Mouse (Mus musculus): ENCODE results near the gene Pla2g2c.

Pla2g2c gene

GRCm38 (mm10) chr4:138752603-138753002 is 28.0 kb downstream of the Pla2g2c start:
- no peak for DNase-seq (ENCODE audit: low spot score in 2 of 2)

GRCm38 (mm10) chr4:138753608-138754007 is 29.0 kb downstream of the Pla2g2c start:
- DNase-seq (ENCODE audit: low spot score in 2 of 2), result no peak

GRCm38 (mm10) chr4:138754432-138754831 is 29.8 kb downstream of the Pla2g2c start:
- no peak for DNase-seq (ENCODE audit: low spot score in 2 of 2)

- no peak for DNase-seq (ENCODE audit: low spot score in 2 of 2)
Measured at GRCm38 (mm10) chr4:138755439-138755838, 30.8 kb downstream of the Pla2g2c start.

GRCm38 (mm10) chr4:138755983-138756382 is 31.4 kb downstream of the Pla2g2c start:
- no peak for DNase-seq (ENCODE audit: low spot score in 2 of 2)

- no peak for DNase-seq (ENCODE audit: low spot score in 2 of 2)
Measured at GRCm38 (mm10) chr4:138757416-138757815, 32.8 kb downstream of the Pla2g2c start, which contains the start of gene Pla2g2f. Pla2g2f (minus strand) TSS chr4:138757626.

- no peak for DNase-seq (ENCODE audit: low spot score in 2 of 2)
Measured at GRCm38 (mm10) chr4:138762266-138762665, 37.7 kb downstream of the Pla2g2c start.

DNA sequence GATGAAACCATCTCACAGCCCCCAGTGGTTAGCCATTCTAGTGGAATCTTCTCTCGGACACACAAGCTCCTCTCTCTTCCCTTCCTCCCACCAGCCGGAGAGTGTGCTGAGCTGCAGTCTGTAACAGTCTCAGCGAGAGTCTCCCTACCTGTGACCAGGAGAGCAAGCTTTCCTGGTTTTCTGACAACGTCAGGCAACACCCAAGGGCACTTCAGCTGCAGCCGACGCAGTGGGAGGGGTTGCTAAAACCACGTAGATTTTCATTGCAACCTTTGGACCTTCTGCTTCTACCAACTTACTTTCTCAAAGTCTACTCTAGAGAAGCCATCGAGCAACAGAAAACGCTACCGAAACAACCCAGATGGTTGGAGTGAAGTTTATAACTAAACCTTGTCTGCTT is 47.4 kb downstream of the Pla2g2c start:
- no peak for DNase-seq (ENCODE audit: low spot score in 2 of 2)

GRCm38 (mm10) chr4:138772386-138772785 is 47.8 kb downstream of the Pla2g2c start:
- DNase-seq (ENCODE audit: low spot score in 2 of 2), result no peak

DNA sequence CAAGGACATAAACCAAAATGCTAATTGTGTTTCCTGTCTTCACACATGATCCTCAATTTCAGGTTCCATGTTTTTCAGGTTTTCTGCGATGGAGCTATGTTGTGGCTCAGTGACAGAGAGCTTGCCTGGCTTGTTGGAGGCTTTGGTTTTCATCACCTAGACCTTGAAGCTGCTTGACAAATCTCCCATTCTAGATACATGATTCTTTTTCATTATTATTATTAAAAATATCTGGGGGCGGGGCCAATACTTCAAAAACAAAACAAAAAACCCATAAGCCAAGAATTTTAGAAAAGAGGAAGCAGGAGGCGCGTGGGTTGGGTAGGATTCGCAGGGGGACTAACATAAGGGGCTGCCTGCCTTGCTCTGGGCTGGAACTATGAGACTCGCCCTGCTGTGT is 50.8 kb downstream of the Pla2g2c start, which contains the start of gene Pla2g2d:
TSS of gene Pla2g2d (plus strand) at position 301 of the 400 bp plus-strand sequence.
- no peak for DNase-seq (ENCODE audit: low spot score in 2 of 2)

GRCm38 (mm10) chr4:138777417-138778407 is 53.1 kb downstream of the Pla2g2c start:
- no peak for DNase-seq (ENCODE audit: low spot score in 2 of 2)

DNA sequence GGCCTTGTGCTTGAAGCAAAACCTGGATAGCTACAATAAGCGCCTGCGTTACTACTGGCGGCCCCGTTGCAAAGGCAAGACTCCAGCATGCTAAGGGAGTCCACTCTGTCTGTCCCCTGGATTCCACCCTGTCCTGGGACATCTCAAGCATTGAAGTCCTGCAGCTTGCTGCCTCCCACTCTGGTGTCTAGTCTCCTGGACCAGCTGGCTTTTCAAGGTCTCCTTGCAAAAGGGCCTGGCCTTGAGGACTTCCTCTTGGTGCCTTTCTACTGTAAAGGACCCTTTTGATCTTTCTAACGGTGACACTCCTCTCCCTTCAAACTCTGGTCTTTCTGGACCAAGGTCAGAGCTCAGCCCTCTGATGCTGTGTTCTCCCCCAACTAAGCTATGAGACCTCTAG is 55.7 kb downstream of the Pla2g2c start:
- no peak for DNase-seq (ENCODE audit: low spot score in 2 of 2)

GRCm38 (mm10) chr4:138782098-138782497 is 57.5 kb downstream of the Pla2g2c start:
- peak in 1 of 2 experiments; percentile 33 for DNase-seq (ENCODE audit: low spot score in 2 of 2)

- DNase-seq (ENCODE audit: low spot score in 2 of 2), result no peak
Measured at GRCm38 (mm10) chr4:138785721-138786120, 61.1 kb downstream of the Pla2g2c start.

DNA sequence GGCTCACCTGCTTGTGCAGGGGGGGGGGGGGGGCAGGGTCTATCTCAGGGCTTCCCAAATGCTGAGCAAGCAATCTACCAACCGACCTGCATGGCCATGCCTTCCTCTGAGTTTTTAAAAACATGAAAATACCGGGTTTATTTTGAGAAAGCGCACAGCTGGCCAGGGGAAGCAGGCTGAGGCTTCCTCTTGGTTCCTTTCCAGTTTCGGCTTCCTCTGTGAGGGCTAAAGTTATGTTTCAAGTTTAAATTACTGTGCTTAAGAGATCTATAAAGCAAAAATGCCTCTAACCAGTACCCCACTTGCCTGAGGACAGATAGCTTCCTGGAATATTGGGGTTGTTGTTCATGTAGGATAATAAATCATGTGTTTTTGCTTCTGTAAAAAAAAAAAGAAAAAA is 61.5 kb downstream of the Pla2g2c start:
- DNase-seq (ENCODE audit: low spot score in 2 of 2), result no peak

- DNase-seq (ENCODE audit: low spot score in 2 of 2), result no peak
Measured at GRCm38 (mm10) chr4:138788381-138788780, 63.8 kb downstream of the Pla2g2c start.

DNA sequence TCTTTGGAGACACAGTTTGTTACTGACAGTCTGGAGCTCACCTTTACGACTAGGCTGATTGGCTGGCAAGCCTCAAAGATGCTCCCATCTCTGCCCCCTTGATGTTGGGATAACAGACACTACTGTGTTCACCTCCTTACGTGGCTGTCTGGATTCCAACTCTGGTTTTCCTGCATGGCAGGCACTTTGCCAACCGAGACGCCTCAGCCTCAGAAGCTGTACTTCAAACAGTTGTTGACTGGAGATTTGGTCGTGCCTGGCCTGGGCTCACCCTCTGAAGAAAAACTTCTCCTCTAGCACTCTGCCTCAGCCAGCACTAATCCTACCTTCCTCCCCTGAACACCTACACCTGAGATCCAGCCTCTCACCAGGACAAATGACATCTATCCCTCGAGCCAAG is 66.9 kb downstream of the Pla2g2c start:
- no peak for DNase-seq (ENCODE audit: low spot score in 2 of 2)

DNA sequence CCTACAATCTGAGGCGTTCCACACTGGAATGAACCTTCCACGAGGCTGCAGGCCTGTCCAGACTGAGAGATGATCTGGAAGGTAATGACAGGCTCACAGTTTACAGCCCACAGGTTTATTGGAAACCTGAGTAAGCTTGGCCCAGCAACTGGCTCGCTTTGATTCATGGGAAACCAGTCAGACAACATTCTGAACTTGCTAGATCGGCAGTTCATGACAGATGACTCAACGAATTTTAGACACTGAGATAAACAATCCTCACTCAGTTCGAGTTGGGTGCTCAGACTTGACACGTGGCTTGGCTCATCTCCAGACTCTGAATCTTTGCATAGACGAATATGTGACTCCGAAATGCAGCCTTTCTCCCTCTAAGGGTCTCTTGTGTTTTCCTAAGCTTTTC is 68.0 kb downstream of the Pla2g2c start:
- no peak for DNase-seq (ENCODE audit: low spot score in 2 of 2)

DNA sequence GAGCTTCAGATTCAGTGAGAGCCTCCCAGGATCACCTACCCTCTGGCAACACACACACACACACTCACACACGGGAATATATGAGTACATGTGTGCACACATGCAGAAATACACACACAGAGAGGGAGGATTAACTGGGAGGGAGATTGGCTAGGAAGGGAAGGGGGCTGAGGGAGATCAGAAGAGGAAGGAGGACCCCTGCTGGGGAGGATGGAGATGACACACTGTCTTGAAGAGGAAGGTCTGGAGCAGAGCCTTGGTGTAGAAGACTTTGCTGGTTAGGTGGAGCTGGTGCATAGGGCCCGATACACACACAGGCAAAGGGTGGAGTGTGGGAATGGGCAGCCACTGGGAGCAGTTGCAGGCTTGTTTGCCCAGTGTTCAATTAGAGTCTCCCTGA is 68.7 kb downstream of the Pla2g2c start:
- peak; percentile 63 to 64 for DNase-seq (ENCODE audit: low spot score in 2 of 2)

DNA sequence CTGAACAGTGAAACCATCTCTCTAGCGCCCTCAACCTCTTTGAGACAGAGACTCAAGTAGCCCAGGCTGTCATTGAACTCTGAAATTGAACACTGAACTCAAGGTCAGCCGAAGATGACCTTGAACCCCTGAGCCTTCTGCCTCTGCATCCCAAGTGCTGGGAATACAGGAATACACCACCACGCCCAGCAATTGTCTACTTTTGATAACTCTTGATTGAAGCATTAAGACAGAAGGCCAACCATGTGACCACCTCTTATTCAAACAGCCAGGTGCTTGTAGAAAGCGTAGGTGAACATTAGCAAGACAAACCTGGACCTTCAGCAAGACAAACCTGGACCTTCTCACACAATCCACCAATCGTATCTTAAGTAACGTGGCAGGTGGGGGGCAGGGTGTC is 69.8 kb downstream of the Pla2g2c start:
- no peak for DNase-seq (ENCODE audit: low spot score in 2 of 2)

Data from frontal cortex, postnatal 25 days (tissue).